Mouse (Mus musculus): ENCODE results near the gene Cxcl3.
"Not testable (repeated sequence)": the region's sequence is repeated elsewhere in the genome, so short reads cannot be mapped to it uniquely, and the experiment has no call there.

Cxcl3 gene

GRCm38 (mm10) chr5:90789306-90790073 lies 3.6 kb downstream of the Cxcl3 start:
- DNase-seq (ENCODE audit: extremely low spot score, low read depth, low spot score), result no peak

GRCm38 (mm10) chr5:90790074-90790502 lies 4.2 kb downstream of the Cxcl3 start:
- peak; percentile 50 for DNase-seq (ENCODE audit: extremely low spot score, low read depth, low spot score)

- no peak for DNase-seq (ENCODE audit: extremely low spot score, low read depth, low spot score)
Observed at GRCm38 (mm10) chr5:90794195-90794625, 8.3 kb downstream of the Cxcl3 start, which contains the start of gene Cxcl15. TSS of gene Cxcl15 (plus strand) at chr5:90794534.

GRCm38 (mm10) chr5:90795392-90795791 lies 9.5 kb downstream of the Cxcl3 start:
- not testable (repeated sequence) for DNase-seq (ENCODE audit: extremely low spot score, low read depth, low spot score)

GRCm38 (mm10) chr5:90804574-90804973 lies 18.7 kb downstream of the Cxcl3 start:
- DNase-seq (ENCODE audit: extremely low spot score, low read depth, low spot score), result no peak

- no peak for DNase-seq (ENCODE audit: extremely low spot score, low read depth, low spot score)
Observed at GRCm38 (mm10) chr5:90806050-90806449, 20.1 kb downstream of the Cxcl3 start.

- DNase-seq (ENCODE audit: extremely low spot score, low read depth, low spot score), result no peak
Observed at GRCm38 (mm10) chr5:90807176-90807950, 21.5 kb downstream of the Cxcl3 start.

- DNase-seq (ENCODE audit: extremely low spot score, low read depth, low spot score), result no peak
Observed at GRCm38 (mm10) chr5:90819756-90820155, 33.9 kb downstream of the Cxcl3 start.

GRCm38 (mm10) chr5:90832145-90832767 lies 46.4 kb downstream of the Cxcl3 start:
- DNase-seq (ENCODE audit: extremely low spot score, low read depth, low spot score), result no peak

GRCm38 (mm10) chr5:90832768-90833388 lies 47.0 kb downstream of the Cxcl3 start:
- DNase-seq (ENCODE audit: extremely low spot score, low read depth, low spot score), result no peak

GRCm38 (mm10) chr5:90834436-90834835 lies 48.5 kb downstream of the Cxcl3 start:
- no peak for DNase-seq (ENCODE audit: extremely low spot score, low read depth, low spot score)

- no peak for DNase-seq (ENCODE audit: extremely low spot score, low read depth, low spot score)
Observed at GRCm38 (mm10) chr5:90838582-90838981, 52.7 kb downstream of the Cxcl3 start.

Measured in hindlimb bud, embryonic 11.5 days (tissue).